Comparison of ENCODE assay signal across 9 mouse cellular contexts in the genomic region with DNA sequence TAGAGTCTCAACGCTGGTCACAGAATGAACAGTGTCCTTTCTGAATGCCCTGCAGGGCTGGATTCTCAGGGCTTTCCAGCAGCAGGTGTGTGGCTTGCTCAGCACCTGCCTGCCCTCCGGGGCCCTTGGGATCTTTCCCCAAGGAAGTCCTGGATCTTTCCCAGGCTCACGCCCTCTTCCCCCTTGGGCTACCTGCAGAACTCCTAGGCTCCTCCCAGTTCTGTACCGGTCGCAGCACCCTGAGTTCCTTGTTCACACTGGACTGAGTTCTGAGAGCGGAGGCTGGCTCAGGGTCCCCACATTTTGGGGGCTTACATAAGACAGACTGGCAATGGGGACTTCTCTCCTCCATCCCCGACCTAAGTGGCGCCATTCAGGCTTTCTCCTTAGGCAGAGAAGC. TPM values are rescaled to one million over a fixed set of nuclear protein-coding genes. Genes with fewer than 3 reads are reported as not detected.
DNase-seq lines count a peak whose midpoint lies in the region; ATAC-seq and TF ChIP-seq lines count a peak whose summit lies in the region.
"Had no signal": no experiment of that assay in that cellular context is flagged by ENCODE, and none has a peak within 500 bp of the region (broad histone marks: within the 10 kb centered on the region; RNA-seq: fewer than 3 reads in every experiment).

No protein-coding gene starts in this region.

- no peak for DNase-seq in kidney, adult 8-10 months
- DNase-seq in spleen, adult 12 weeks (ENCODE audit: low spot score) = no peak
- no peak for DNase-seq in embryo, embryonic 11 days
- DNase-seq in thymus, adult 2 months = no peak

- peak; percentile 17; the same call in 1 of the 2 replicates for ATAC-seq in kidney, embryonic 15.5 days (replicated peaks; ENCODE audit: low FRiP score)
- ATAC-seq in intestine, embryonic 16.5 days = peak; percentile 55
- 0 out of 2 replicates have a peak, but pooled peaks have one; percentile 10 for ATAC-seq in neural tube, embryonic 14.5 days (ENCODE audit: low read depth)

- no peaks in the 10 kb centered on the region for H3K9me3 ChIP-seq in kidney, embryonic 15.5 days (replicated peaks)
- H3K9me3 ChIP-seq in intestine, embryonic 16.5 days (ENCODE audit: control insufficient read depth, low read length) = no peaks in the 10 kb centered on the region
- H3K9me3 ChIP-seq in neural tube, embryonic 14.5 days (ENCODE audit: control insufficient read depth, low read length) = no peaks in the 10 kb centered on the region

- peaks cover 56% of the 10 kb centered on the region for H3K4me1 ChIP-seq in kidney, embryonic 15.5 days
- peaks cover 13% of the 10 kb centered on the region; the same call in 1 of the 2 replicates for H3K4me1 ChIP-seq in embryonic fibroblast, embryonic 13.5 days (ENCODE audit: control insufficient read depth, insufficient read depth, low read length)
- peaks cover 20% of the 10 kb centered on the region for H3K4me1 ChIP-seq in intestine, embryonic 16.5 days (ENCODE audit: control insufficient read depth, insufficient read depth, low read length)
- H3K4me1 ChIP-seq in neural tube, embryonic 14.5 days (ENCODE audit: control insufficient read depth, insufficient read depth, low read length) = peaks cover 29% of the 10 kb centered on the region
- H3K4me1 ChIP-seq in thymus, adult 2 months (replicated peaks; ENCODE audit: control insufficient read depth, insufficient read depth, low read length) = peaks cover 15% of the 10 kb centered on the region

- no peak overlapping the region for H3K4me3 ChIP-seq in kidney, embryonic 15.5 days (replicated peaks)
- H3K4me3 ChIP-seq in embryonic fibroblast, embryonic 13.5 days (ENCODE audit: insufficient read depth, low read length) = no peak overlapping the region
- peak overlapping the region; percentile 29; the same call in 1 of the 2 replicates for H3K4me3 ChIP-seq in intestine, embryonic 16.5 days (ENCODE audit: low read length)
- no peak overlapping the region for H3K4me3 ChIP-seq in neural tube, embryonic 14.5 days (ENCODE audit: low read depth, low read length)
- no peak overlapping the region for H3K4me3 ChIP-seq in thymus, adult 2 months (ENCODE audit: control insufficient read depth, insufficient read depth, low read length)

- peak overlapping the region; percentile 51 for H3K4me2 ChIP-seq in kidney, embryonic 15.5 days
- peak overlapping the region; percentile 49 for H3K4me2 ChIP-seq in intestine, embryonic 16.5 days (ENCODE audit: low read depth, low read length)
- H3K4me2 ChIP-seq in neural tube, embryonic 14.5 days (ENCODE audit: low read depth, low read length) = peak overlapping the region; percentile 20; the same call in 1 of the 2 replicates

- H3K27ac ChIP-seq in kidney, embryonic 15.5 days = peak overlapping the region; percentile 91
- H3K27ac ChIP-seq in embryonic fibroblast, embryonic 13.5 days (ENCODE audit: insufficient read depth, low read length) = peak overlapping the region; percentile 26; the same call in 1 of the 2 replicates
- peak overlapping the region; percentile 74 for H3K27ac ChIP-seq in intestine, embryonic 16.5 days (ENCODE audit: low read length)
- H3K27ac ChIP-seq in neural tube, embryonic 14.5 days (ENCODE audit: low read depth, low read length) = peak overlapping the region; percentile 75
- H3K27ac ChIP-seq in thymus, adult 2 months (ENCODE audit: control insufficient read depth, insufficient read depth, low read length) = no peak overlapping the region

- no peaks in the 10 kb centered on the region for H3K27me3 ChIP-seq in kidney, embryonic 15.5 days
- no peaks in the 10 kb centered on the region for H3K27me3 ChIP-seq in intestine, embryonic 16.5 days (replicated peaks; ENCODE audit: control insufficient read depth, insufficient read depth, low read length)
- no peaks in the 10 kb centered on the region for H3K27me3 ChIP-seq in neural tube, embryonic 14.5 days (ENCODE audit: control insufficient read depth, insufficient read depth, low read length)
- no peaks in the 10 kb centered on the region for H3K27me3 ChIP-seq in thymus, adult 2 months (ENCODE audit: control insufficient read depth, insufficient read depth, low read length)

- no peak for TF ChIP-seq CTCF in embryonic fibroblast, embryonic 13.5 days (IDR thresholded peaks at IDR 0.05; ENCODE audit: borderline replicate concordance, insufficient read depth, low read length)
- TF ChIP-seq CTCF in thymus, adult 2 months (IDR thresholded peaks at IDR 0.05; ENCODE audit: borderline replicate concordance, control insufficient read depth, extremely low read depth, insufficient read depth, low read length, poor library complexity) = no peak

- no peak for TF ChIP-seq POLR2A in embryonic fibroblast, embryonic 13.5 days (IDR thresholded peaks at IDR 0.05; ENCODE audit: low read depth, low read length)
- no peak for TF ChIP-seq POLR2A in thymus, adult 2 months (IDR thresholded peaks at IDR 0.05; ENCODE audit: control insufficient read depth, extremely low read depth, insufficient read depth, low read length, poor library complexity)

- WGBS in kidney, embryonic 15.5 days = 55% methylated on average over 8 of the region's 8 CpGs
- WGBS in intestine, embryonic 16.5 days = 62% methylated on average over 8 of the region's 8 CpGs
- WGBS in neural tube, embryonic 14.5 days = 52% methylated on average over 8 of the region's 8 CpGs
- WGBS in thymus, adult 2 months = 85% methylated on average over 8 of the region's 8 CpGs

- peaks cover 43% of the 10 kb centered on the region for H3K36me3 ChIP-seq in kidney, embryonic 15.5 days
- no peaks in the 10 kb centered on the region for H3K36me3 ChIP-seq in intestine, embryonic 16.5 days (ENCODE audit: control insufficient read depth, insufficient read depth, low read length)
- peaks cover 21% of the 10 kb centered on the region; the same call in 1 of the 2 replicates for H3K36me3 ChIP-seq in neural tube, embryonic 14.5 days (ENCODE audit: control insufficient read depth, insufficient read depth, low read length)
- no peaks in the 10 kb centered on the region for H3K36me3 ChIP-seq in thymus, adult 2 months (ENCODE audit: control insufficient read depth, insufficient read depth, low read length)

- H3K9ac ChIP-seq in kidney, embryonic 15.5 days = peak overlapping the region; percentile 21
- peak overlapping the region; percentile 49 for H3K9ac ChIP-seq in intestine, embryonic 16.5 days (ENCODE audit: low read depth, low read length)
- H3K9ac ChIP-seq in neural tube, embryonic 14.5 days (replicated peaks; ENCODE audit: low read depth, low read length) = no peak overlapping the region

RNA-seq across cellular contexts. Expression of a gene that starts 19.9 kb away (rescaled TPM):
- 3.5 and 4.2 TPM in 2 replicates for polyA plus RNA-seq in kidney, embryonic 15.5 days (2015; fragmentation: Nextera tagmentation; extraction: Ambion mirVana)
- polyA plus RNA-seq in embryonic fibroblast, embryonic 13.5 days (2011; ENCODE audit: insufficient read length, low read depth, missing spikeins) = 20.2 and 21.8 TPM in 2 replicates
- 1.2 and 1.3 TPM in 2 replicates for polyA plus RNA-seq in intestine, embryonic 16.5 days (2015; fragmentation: Nextera tagmentation; extraction: Ambion mirVana)
- 10.0 and 10.2 TPM in 2 replicates for polyA plus RNA-seq in neural tube, embryonic 14.5 days (2014; fragmentation: Nextera tagmentation; extraction: Ambion mirVana)
- polyA plus RNA-seq in thymus, adult 2 months (2012; rRNA removed) = 5.2 and 5.3 TPM in 2 replicates

RNA-seq across cellular contexts. Expression of a gene that starts 27.7 kb away (rescaled TPM):
- 0.27 TPM in 1 of 2 replicates, not detected in the other for polyA plus RNA-seq in kidney, embryonic 15.5 days (2015; fragmentation: Nextera tagmentation; extraction: Ambion mirVana)
- polyA plus RNA-seq in embryonic fibroblast, embryonic 13.5 days (2011; ENCODE audit: insufficient read length, low read depth, missing spikeins) = not detected in 2 replicates
- not detected in 2 replicates for polyA plus RNA-seq in intestine, embryonic 16.5 days (2015; fragmentation: Nextera tagmentation; extraction: Ambion mirVana)
- polyA plus RNA-seq in neural tube, embryonic 14.5 days (2014; fragmentation: Nextera tagmentation; extraction: Ambion mirVana) = not detected in 2 replicates
- not detected in 2 replicates for polyA plus RNA-seq in thymus, adult 2 months (2012; rRNA removed)
- polyA plus RNA-seq: liver, embryonic 16.5 days had no signal

RNA-seq across cellular contexts. Expression of a gene that starts 52.2 kb away (rescaled TPM):
- 37.6 and 39.6 TPM in 2 replicates for polyA plus RNA-seq in kidney, embryonic 15.5 days (2015; fragmentation: Nextera tagmentation; extraction: Ambion mirVana)
- polyA plus RNA-seq in embryonic fibroblast, embryonic 13.5 days (2011; ENCODE audit: insufficient read length, low read depth, missing spikeins) = 16.9 and 26.0 TPM in 2 replicates
- polyA plus RNA-seq in intestine, embryonic 16.5 days (2015; fragmentation: Nextera tagmentation; extraction: Ambion mirVana) = 23.4 and 25.3 TPM in 2 replicates
- 6.8 and 8.5 TPM in 2 replicates for polyA plus RNA-seq in neural tube, embryonic 14.5 days (2014; fragmentation: Nextera tagmentation; extraction: Ambion mirVana)
- polyA plus RNA-seq in thymus, adult 2 months (2012; rRNA removed) = 11.9 and 12.3 TPM in 2 replicates
